Mouse (Mus musculus): ENCODE measurements around the gene Utp15.

DNA sequence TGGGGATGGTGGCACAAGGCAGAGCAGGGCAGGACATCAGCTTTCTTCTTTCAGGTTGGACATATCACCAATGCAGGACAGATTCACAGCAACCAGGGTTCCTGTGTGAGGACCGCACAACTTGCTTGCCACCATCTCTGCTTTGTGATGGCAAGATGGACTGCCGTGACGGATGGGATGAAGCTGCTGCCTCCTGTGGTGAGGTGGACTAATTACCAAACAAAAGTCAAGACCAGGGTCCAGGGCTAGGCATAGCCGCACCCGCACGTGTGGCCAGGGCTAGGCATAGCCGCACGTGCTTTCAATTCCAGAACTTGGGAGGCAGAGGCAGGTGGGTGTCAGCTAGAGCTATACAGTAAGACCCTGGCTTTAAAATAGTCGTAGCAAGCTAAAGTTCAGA is 42.4 kb upstream of the Utp15 start:
- TF ChIP-seq CTCF (IDR thresholded peaks at IDR 0.05 in 2 of 3, conservative IDR thresholded peaks at IDR 0.05 in 1 of 3; ENCODE audit: control insufficient read depth in 1 of 3, insufficient read depth in 1 of 3, low read depth in 2 of 3, low read length in 3 of 3, poor library complexity in 1 of 3, severe bottlenecking in 1 of 3) (no peak; a peak in 1 of 6 replicates), E2F4 (IDR thresholded peaks at IDR 0.05; ENCODE audit: borderline replicate concordance, low read depth, low read length) (no peak), POLR2AphosphoS2 (IDR thresholded peaks at IDR 0.05; ENCODE audit: low read length) (no peak), CHD2 (IDR thresholded peaks at IDR 0.05; ENCODE audit: low read length) (no peak), TCF12 (IDR thresholded peaks at IDR 0.05; ENCODE audit: low read depth, low read length) (no peak), ZNF384 (IDR thresholded peaks at IDR 0.05; ENCODE audit: low read depth, low read length) (no peak), EP300 (IDR thresholded peaks at IDR 0.05; ENCODE audit: low read depth in 1 of 2, low read length in 2 of 2) (no peak), POLR2AphosphoS5 (IDR thresholded peaks at IDR 0.05; ENCODE audit: borderline replicate concordance, low read depth, low read length) (no peak), KAT2A (conservative IDR thresholded peaks at IDR 0.05; ENCODE audit: low read depth, low read length) (no peak), TAL1 (IDR thresholded peaks at IDR 0.05; ENCODE audit: low read length) (no peak), ETS1 (IDR thresholded peaks at IDR 0.05; ENCODE audit: low read depth, low read length) (no peak), POLR2A (IDR thresholded peaks at IDR 0.05; ENCODE audit: control insufficient read depth in 1 of 2, insufficient read depth in 1 of 2, low read depth in 1 of 2, low read length in 2 of 2, poor library complexity in 1 of 2) (no peak)

Measured in MEL (cell line).